Mouse (Mus musculus) gastrocnemius, postnatal 4 days (tissue): ENCODE data around the gene Stard7. TPM values are rescaled to one million over a fixed set of nuclear protein-coding genes. Genes with fewer than 3 reads are reported as not detected.
A peak's percentile ranks its signal among the peaks of the same experiment; 100 is the strongest.
"Not testable (repeated sequence)": the region's sequence is repeated elsewhere in the genome, so short reads cannot be mapped to it uniquely, and the experiment has no call there.

Source experiments
- DNase-seq, 2 experiments: peaks; one replicate each; pipeline ENCODE4 v3.0.0; 2021 to 2022; ENCODE audit warnings: low spot score in 2 of 2, mixed read lengths in 2 of 2
- long read RNA-seq, 2 experiments: library from polyadenylated mRNA; stranded (forward); transcript quantifications; one replicate each; pipeline ENCODE4 v2.0.0; 2021
- total RNA-seq, 2 experiments: library from RNA; stranded (reverse); gene quantifications; 2 replicates each; pipeline ENCODE4 v1.2.3; 2021

The Stard7 gene
- 100 to 1,000 TPM; 108 to 129 TPM for total RNA-seq
- long read RNA-seq, experiment 1, transcript Stard7-202 (8 exons, 3,116 nt), result major isoform, 181 of 204 reads
- long read RNA-seq, experiment 1, transcript Stard7-201 (3 exons, 1,530 nt), result minor isoform, 5 of 204 reads
- long read RNA-seq, experiment 1, partial matches to known transcripts, result 11 of 204 reads
- long read RNA-seq, experiment 1, other reads (novel, unspliced or antisense), result 4 of 204 reads
- long read RNA-seq, experiment 2, transcript Stard7-202 (8 exons, 3,116 nt), result major isoform, 238 of 257 reads
- long read RNA-seq, experiment 2, partial matches to known transcripts, result 12 of 257 reads
- long read RNA-seq, experiment 2, other reads (novel, unspliced or antisense), result 5 of 257 reads

- DNase-seq, result peak; percentile 87 to 95
Observed at GRCm38 (mm10) chr2:127269491-127270299, at the start of gene Stard7. Gene Stard7 (plus strand): TSS chr2:127270218.

- DNase-seq, result no peak
Observed at GRCm38 (mm10) chr2:127225261-127225660, 44.8 kb upstream of the Stard7 start.

- no peak for DNase-seq
Observed at GRCm38 (mm10) chr2:127237897-127238610, 32.0 kb upstream of the Stard7 start.

GRCm38 (mm10) chr2:127240065-127240464, 30.0 kb upstream of the Stard7 start:
- no peak for DNase-seq

GRCm38 (mm10) chr2:127247592-127248333, 22.3 kb upstream of the Stard7 start, which contains the start of the genes Ciao1 and Tmem127:
Gene Ciao1 (minus strand): TSS chr2:127247816.
Gene Tmem127 (plus strand): TSS chr2:127247908.
- DNase-seq, result peak; percentile 92 to 97

- DNase-seq, result peak; percentile 25 to 55
Observed at GRCm38 (mm10) chr2:127248334-127249004, 21.5 kb upstream of the Stard7 start.

- no peak for DNase-seq
Observed at GRCm38 (mm10) chr2:127250291-127251008, 19.6 kb upstream of the Stard7 start.

GRCm38 (mm10) chr2:127251457-127251856, 18.6 kb upstream of the Stard7 start:
- no peak for DNase-seq

GRCm38 (mm10) chr2:127251880-127252527, 18.0 kb upstream of the Stard7 start:
- peak in 1 of 2 experiments; percentile 17 for DNase-seq

- no peak for DNase-seq
Observed at GRCm38 (mm10) chr2:127252787-127253186, 17.2 kb upstream of the Stard7 start.

- no peak for DNase-seq
Observed at GRCm38 (mm10) chr2:127254604-127255134, 15.3 kb upstream of the Stard7 start.

- no peak for DNase-seq
Observed at GRCm38 (mm10) chr2:127255294-127255693, 14.7 kb upstream of the Stard7 start.

- no peak for DNase-seq
Observed at GRCm38 (mm10) chr2:127259340-127259739, 10.7 kb upstream of the Stard7 start.

- DNase-seq, result no peak
Observed at GRCm38 (mm10) chr2:127262480-127262879, 7.5 kb upstream of the Stard7 start.

- no peak for DNase-seq
Observed at GRCm38 (mm10) chr2:127267854-127268253, 2.2 kb upstream of the Stard7 start.

GRCm38 (mm10) chr2:127270300-127271041, 453 bp downstream of the Stard7 start:
- peak; percentile 80 to 87 for DNase-seq

- DNase-seq, result no peak
Observed at GRCm38 (mm10) chr2:127271042-127271515, 1.1 kb downstream of the Stard7 start.

GRCm38 (mm10) chr2:127272049-127272448, 2.0 kb downstream of the Stard7 start:
- DNase-seq, result not testable (repeated sequence)
